Mouse (Mus musculus) megakaryocyte, embryonic 14.5 days (primary cell): ENCODE data around the gene Mc1r. TPM values are rescaled to one million over a fixed set of nuclear protein-coding genes. Genes with fewer than 3 reads are reported as not detected.
"Not testable (repeated sequence)": the region's sequence is repeated elsewhere in the genome, so short reads cannot be mapped to it uniquely, and the experiment has no call there.

ENCODE experiments used
- H3K27me3 ChIP-seq: replicated peaks from 2 replicates; pipeline ENCODE3; 2012; ENCODE audit warnings: inconsistent platforms
- H3K36me3 ChIP-seq: replicated peaks from 2 replicates; pipeline ENCODE3; 2012; ENCODE audit warnings: low read length, inconsistent platforms, mixed read lengths
- H3K4me1 ChIP-seq: 2 replicates; pipeline ENCODE4 v1.6.1; 2012; ENCODE audit warnings: inconsistent platforms
- H3K4me3 ChIP-seq: replicated peaks from 2 replicates; pipeline ENCODE3; 2012; ENCODE audit warnings: moderate library complexity, mild to moderate bottlenecking, inconsistent platforms
- H3K9me3 ChIP-seq: 2 replicates; pipeline ENCODE4 v1.6.1; 2012; ENCODE audit warnings: inconsistent platforms
- FLI1 ChIP-seq: IDR thresholded peaks from 2 replicates; pipeline ENCODE4 v1.6.1; 2012; ENCODE audit warnings: low read length, inconsistent platforms, mixed read lengths
- GATA1 ChIP-seq: IDR thresholded peaks from 3 replicates; pipeline ENCODE4 v1.6.1; 2012; ENCODE audit warnings: mixed read lengths, low read length, inconsistent platforms, borderline replicate concordance
- polyA plus RNA-seq: library from polyadenylated mRNA; stranded (reverse); fragments of >175 nt; gene quantifications from 2 replicates; pipeline ENCODE4 v1.2.3, GENCODE M21; 2012; ENCODE audit warnings: low replicate concordance; ENCODE audit not compliant: insufficient read depth

Gene Mc1r
- polyA plus RNA-seq, 1 experiment: not detected

DNA sequence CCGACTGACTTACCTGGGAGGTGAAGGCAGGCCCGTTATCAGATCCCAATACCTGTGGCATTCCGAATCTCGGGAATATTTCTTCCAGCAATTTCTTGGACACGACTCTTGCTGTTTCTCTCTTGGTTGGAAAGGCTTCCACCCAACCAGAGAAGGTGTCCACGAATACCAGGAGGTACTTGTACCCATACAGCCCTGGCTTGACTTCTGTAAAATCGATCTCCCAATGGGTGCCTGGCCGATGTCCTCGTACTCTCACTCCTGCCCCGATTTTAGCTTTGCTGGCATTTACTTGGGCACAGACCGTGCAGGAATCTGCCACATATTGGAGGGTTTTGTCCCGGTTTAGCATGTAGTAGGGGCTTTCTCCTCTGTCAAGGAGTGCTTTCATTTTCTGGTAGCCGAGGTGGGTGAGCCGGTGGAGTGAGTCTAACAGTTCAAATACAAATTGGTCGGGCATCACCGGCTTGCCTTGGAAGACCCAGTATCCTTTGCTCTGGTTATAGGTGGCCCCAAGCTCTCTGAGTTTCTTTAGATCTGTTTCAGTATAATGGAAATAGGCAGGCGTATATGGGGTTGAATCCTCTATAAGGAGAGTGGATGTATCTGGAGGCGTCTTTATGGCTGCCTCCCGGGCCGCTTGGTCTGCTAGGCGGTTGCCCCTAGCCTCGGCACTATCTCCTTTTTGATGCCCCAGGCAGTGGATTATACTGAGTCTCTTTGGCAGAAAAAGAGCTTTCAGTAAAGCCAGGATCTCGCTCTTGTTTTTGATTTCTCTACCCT lies 22.2 kb downstream of the Mc1r start:
- TF ChIP-seq GATA1: no peak
- no peak for TF ChIP-seq FLI1
- no peaks in the 10 kb centered on the region for H3K4me1 ChIP-seq
- peaks cover 4% of the 10 kb centered on the region for H3K27me3 ChIP-seq
- H3K36me3 ChIP-seq: peaks cover 22% of the 10 kb centered on the region
- H3K4me3 ChIP-seq: no peak overlapping the region
- H3K9me3 ChIP-seq: peaks cover 71% of the 10 kb centered on the region

DNA sequence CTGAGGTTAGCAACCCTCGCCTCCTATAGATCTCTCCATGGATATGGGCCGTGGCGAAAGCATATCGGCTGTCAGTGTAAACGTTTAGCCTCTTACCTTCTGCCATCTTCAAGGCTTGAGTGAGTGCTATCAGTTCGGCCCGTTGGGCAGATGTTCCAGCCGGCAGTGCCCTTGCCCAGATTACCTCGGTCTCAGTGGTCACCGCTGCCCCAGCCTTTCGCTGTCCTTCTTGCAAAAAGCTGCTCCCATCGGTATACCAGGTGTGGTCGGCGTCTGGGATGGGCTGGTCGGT lies 22.8 kb downstream of the Mc1r start:
- Histone ChIP-seq H3K9me3 (peaks cover 71% of the 10 kb centered on the region), H3K36me3 (peaks cover 22% of the 10 kb centered on the region)
- not testable (repeated sequence) for H3K4me3 ChIP-seq, H3K4me1 ChIP-seq, H3K27me3 ChIP-seq

DNA sequence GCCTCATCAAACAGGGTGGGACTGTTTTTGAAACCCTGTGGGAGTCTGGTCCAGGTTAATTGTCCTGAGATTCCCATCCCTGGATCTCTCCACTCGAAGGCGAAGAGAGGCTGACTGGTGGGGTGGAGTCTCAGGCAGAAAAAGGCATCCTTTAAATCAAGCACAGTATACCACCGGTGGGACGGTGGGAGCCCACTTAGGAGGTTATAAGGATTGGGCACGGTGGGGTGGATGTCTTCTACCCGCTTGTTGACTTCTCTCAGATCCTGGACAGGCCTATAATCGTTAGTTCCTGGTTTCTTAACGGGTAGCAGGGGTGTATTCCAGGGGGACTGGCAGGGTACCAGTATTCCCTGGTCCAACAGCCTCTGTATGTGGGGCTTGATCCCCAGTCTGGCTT lies 24.0 kb downstream of the Mc1r start:
- H3K9me3 ChIP-seq: peaks cover 71% of the 10 kb centered on the region
- H3K36me3 ChIP-seq: peaks cover 22% of the 10 kb centered on the region

DNA sequence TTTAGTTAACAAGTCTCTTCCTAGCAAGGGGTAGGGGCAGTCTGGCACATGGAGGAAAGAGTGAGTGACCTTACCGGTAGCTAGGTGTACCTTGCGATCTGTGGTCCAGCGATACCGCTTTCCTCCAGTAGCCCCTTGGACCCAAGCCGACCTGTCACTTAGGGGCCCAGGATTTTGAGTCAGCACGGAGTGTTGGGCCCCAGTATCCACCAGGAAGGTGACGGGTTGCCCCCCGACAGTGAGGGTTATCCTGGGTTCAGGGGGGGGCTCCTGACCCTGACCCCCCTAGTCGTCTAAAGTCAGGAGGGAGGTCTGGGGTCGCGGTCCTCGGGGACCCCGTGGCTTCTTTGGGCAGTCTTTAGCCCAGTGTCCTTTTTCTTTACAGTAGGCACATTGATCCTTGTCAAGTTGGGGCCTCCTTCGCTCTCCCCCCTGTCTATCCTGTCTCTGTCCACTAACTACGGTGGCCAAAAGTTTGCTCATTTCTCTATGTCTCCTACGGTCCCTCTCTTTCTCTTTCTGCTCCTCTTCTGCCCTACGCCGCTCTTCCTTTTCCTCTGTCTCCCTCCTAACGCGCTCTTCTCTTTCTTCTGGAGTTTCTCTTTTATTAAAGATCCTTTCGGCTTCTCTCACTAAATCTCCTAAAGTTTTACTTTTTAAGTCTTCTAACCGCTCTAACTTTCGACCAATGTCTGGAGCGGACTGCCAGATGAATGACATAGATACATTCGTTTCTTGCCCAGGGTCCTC lies 24.9 kb downstream of the Mc1r start:
- Histone ChIP-seq H3K4me1 (no peaks in the 10 kb centered on the region), H3K9me3 (peaks cover 65% of the 10 kb centered on the region), H3K27me3 (peaks cover 9% of the 10 kb centered on the region), H3K36me3 (peaks cover 16% of the 10 kb centered on the region), H3K4me3 (no peak overlapping the region)
- TF ChIP-seq GATA1: no peak
- no peak for TF ChIP-seq FLI1

More for the DNA sequence above, 24.0 kb downstream of the Mc1r start:
- not testable (repeated sequence) for H3K4me3 ChIP-seq, H3K27me3 ChIP-seq, H3K4me1 ChIP-seq

DNA sequence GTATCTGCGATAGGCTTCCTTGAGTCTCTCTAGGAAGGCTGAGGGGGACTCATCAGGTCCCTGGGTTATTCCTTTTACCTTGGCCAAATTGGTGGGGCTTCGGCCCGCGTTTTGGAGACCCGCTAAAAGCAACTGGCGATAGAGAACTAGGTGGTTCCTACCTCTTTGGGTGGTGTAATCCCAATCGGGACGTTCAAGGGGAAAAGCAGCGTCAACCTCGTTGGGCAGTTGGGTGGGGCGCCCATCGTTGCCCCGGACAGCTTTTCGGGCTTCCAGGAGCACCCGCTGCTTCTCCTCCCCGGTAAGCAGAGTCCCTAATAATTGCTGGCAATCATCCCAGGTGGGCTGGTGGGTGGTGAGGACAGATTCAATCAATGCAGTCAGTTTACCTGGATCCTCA lies 25.5 kb downstream of the Mc1r start:
- peaks cover 62% of the 10 kb centered on the region for H3K9me3 ChIP-seq
- H3K27me3 ChIP-seq: peaks cover 9% of the 10 kb centered on the region
- TF ChIP-seq GATA1 (no peak), FLI1 (no peak)
- peaks cover 10% of the 10 kb centered on the region for H3K36me3 ChIP-seq
- no peaks in the 10 kb centered on the region for H3K4me1 ChIP-seq
- no peak overlapping the region for H3K4me3 ChIP-seq

DNA sequence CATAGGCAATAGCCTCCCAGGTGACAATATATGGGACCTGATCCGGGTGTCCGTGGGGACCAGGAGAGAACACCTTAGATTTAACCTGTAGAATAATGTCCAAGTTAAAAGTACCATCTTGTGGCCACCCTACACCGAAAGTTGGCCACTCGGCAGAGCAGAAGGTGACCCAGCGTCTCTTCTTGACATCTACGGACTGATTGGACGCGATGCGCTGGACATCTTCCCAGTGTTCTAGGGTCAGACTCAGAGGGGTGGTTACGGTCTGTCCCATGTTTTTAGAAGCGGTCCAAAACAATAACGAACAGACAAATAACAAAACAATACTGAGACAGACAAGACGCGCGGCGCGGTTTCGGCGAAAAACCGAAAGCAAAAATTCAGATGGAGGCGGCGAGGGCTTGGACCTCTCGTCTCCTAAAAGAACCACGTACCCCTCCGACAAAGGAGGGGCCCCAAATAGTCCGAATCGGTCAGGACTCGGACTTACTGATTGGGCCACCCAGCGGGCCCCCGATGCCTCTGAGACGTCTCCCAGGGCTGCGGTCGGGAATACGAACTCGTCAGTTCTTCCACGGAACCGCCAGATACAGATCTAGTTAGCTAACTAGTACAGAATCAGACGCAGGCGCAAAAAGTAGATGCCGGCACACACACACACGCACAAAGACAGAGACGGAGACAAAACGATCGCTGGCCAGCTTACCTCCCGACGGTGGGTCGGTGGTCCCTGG lies 26.5 kb downstream of the Mc1r start:
- not testable (repeated sequence) for H3K4me3 ChIP-seq, H3K4me1 ChIP-seq, H3K36me3 ChIP-seq
- Histone ChIP-seq H3K9me3 (peaks cover 59% of the 10 kb centered on the region), H3K27me3 (peaks cover 11% of the 10 kb centered on the region)

DNA sequence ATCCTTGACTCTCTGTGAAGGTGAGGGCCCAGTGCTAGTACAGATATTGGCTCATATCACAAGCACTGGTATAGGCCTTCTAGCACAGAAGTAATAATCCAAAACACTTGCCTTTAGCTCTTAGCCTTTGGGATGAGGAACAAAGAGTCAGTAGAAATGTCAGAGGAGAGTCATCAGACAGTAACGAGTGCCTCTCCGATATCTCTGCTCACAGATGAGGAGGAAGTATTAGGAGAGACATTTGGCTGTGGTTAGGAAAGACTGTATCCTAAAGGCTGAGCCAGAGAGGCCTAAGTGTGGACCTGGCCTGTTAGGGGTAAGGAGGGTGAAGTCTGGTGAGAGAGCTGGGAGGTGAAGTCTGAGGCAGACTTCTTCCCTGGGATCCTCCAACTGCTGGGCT lies 34.9 kb downstream of the Mc1r start:
- no peak for TF ChIP-seq FLI1
- TF ChIP-seq GATA1: no peak
- Histone ChIP-seq H3K9me3 (peaks cover 14% of the 10 kb centered on the region), H3K27me3 (peaks cover 3% of the 10 kb centered on the region), H3K4me1 (peaks cover 51% of the 10 kb centered on the region), H3K4me3 (peak overlapping the region; percentile 97), H3K36me3 (peaks cover 17% of the 10 kb centered on the region)

DNA sequence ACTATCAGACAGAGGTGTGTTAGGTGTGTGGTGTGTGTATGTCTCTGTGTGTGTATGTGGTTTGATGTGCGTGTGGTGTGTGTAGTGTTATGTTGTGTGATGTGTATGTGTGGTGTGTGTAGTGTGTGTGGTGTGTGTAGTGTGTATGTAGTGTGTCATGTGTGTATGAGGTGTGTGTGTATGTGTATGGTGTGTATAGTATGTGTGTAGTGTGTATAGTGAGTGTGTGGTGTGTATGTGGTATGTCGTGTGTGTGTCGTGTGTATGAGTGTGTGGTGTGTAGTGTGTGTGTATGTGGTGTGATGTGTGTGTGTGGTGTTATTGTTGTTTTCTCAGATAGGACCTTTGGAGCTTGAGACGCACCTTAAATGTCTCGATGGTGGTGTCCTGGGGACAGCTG lies 35.4 kb downstream of the Mc1r start:
- peaks cover 11% of the 10 kb centered on the region for H3K9me3 ChIP-seq
- H3K36me3 ChIP-seq: peaks cover 22% of the 10 kb centered on the region
- peaks cover 56% of the 10 kb centered on the region for H3K4me1 ChIP-seq
- TF ChIP-seq GATA1 (no peak; the same call in 2 of the 3 replicates), FLI1 (no peak)
- H3K27me3 ChIP-seq: peaks cover 3% of the 10 kb centered on the region
- H3K4me3 ChIP-seq: peak overlapping the region; percentile 97

DNA sequence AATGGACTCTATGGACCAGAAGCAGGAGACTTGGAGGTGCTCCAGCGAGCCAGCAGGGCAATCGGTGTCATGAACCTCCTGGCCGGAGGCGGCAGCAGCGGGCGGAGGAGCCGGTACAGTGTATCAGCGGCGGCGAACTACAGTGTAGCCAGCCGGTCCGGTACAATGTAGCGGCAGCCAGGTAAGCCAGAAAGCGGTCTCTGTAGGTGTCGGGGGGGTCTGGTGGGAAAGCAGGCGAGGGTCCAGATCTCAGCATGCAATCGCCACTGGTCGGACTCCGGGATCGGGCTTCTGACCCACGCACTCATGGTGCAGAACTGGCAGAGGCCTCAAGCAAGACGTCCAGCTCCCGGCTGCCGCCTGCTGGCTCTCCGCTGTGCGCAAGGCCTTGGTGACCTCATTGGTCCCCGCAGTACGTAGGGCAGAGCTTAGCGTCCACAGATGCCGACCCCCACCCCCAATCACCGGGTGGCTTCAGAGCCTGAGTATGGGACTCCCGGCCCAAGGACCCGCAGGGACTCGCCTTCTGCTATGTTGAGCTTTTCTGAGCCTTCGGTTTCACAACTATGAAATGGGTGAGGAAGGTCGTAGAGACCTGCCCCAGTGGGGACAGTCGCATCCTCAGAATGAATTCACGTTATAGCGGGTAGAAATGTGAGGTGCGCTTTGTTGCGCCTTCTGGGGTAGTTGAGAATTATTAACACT lies 36.1 kb downstream of the Mc1r start:
- Histone ChIP-seq H3K4me3 (peak overlapping the region; percentile 97), H3K27me3 (peaks cover under 1% of the 10 kb centered on the region), H3K4me1 (peaks cover 63% of the 10 kb centered on the region), H3K36me3 (peaks cover 27% of the 10 kb centered on the region), H3K9me3 (peaks cover 5% of the 10 kb centered on the region)
- TF ChIP-seq FLI1 (no peak), GATA1 (no peak)

DNA sequence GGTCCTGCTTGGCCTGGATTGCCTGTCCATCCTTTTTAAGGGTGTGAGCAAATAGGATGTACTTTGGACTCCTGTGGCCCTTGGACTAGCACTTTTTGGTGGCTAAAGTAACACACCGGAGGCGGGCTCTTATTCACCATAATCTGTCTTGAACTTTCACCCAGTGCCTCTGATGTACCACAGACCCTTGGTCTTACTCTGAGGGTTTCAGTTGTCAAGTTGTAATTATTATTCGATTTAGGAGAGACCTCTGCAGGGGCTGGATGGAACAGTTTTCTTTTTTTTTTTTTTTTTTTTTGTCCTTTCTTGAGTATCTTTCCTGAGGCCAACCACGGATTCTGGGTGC lies 36.6 kb downstream of the Mc1r start:
- Histone ChIP-seq H3K36me3 (peaks cover 32% of the 10 kb centered on the region), H3K9me3 (peaks cover 4% of the 10 kb centered on the region; the same call in 1 of the 2 replicates), H3K27me3 (no peaks in the 10 kb centered on the region), H3K4me3 (peak overlapping the region; percentile 97), H3K4me1 (peaks cover 68% of the 10 kb centered on the region)
- TF ChIP-seq GATA1: no peak
- TF ChIP-seq FLI1: no peak
